Mouse (Mus musculus) embryo, embryonic 11 days (tissue): ENCODE measurements at regions not wholly inside any gene's neighbourhood (a gene's known extent, or its start where the extent isn't known, plus 50 kb on each side); places are given as distances from the start of the nearest gene placed in this dataset.

ENCODE experiments used
- DNase-seq: peaks from one replicate; pipeline ENCODE4 v3.0.0-alpha.2; 2015

GRCm38 (mm10) chr5:106044878-106045585 lies 168.7 kb downstream of the Zfp326 start:
- DNase-seq, result no peak

- no peak for DNase-seq
Observed at GRCm38 (mm10) chr5:106038321-106038720, 162.0 kb downstream of the Zfp326 start.

- no peak for DNase-seq
Observed at GRCm38 (mm10) chr5:106036176-106036575, 159.8 kb downstream of the Zfp326 start.

DNA sequence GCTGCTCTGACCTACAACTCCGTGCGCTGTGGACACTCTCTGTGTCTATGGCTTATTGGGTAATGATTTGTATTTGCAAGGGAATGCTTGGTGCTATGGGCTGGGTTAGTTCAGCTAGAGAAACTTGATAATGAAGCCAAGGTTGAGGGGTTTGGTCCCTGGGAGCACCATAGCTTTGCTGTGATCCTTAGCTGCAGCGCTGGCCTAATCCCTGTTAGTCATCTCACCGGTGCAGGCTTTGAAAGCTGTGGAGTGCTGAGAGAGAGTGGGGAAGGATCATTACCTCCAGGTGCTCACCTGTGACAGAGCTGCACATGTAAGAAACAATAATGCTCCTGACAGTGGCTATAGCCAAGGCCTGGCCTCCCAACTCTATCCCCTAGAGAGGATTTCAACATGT lies 156.6 kb downstream of the Zfp326 start:
- DNase-seq, result no peak

- DNase-seq, result no peak
Observed at GRCm38 (mm10) chr5:106026861-106027260, 150.5 kb downstream of the Zfp326 start.

GRCm38 (mm10) chr5:106004292-106004917 lies 128.0 kb downstream of the Zfp326 start:
- DNase-seq, result no peak

GRCm38 (mm10) chr5:106003321-106004291 lies 127.2 kb downstream of the Zfp326 start:
- peak; percentile 14 for DNase-seq

DNA sequence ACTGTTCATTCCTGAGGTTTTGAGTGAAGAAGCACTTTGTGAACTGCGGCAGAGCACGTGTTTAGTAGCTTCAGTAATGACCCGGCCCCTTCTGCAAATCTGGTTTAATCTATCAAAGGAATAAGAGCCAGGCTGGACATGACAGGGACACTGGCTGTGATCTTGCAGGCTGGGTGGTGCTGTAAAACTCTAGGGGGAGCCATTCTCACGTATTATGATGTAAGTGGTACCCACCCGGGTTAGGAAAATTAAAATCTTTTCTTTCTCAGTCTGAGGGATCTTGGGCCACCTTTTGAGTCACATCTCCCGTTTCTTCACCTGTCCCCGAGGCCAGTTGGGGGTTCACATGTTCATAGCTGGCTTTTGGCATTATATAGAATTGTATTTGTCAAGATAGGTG lies 126.0 kb downstream of the Zfp326 start:
- DNase-seq, result peak; percentile 73

DNA sequence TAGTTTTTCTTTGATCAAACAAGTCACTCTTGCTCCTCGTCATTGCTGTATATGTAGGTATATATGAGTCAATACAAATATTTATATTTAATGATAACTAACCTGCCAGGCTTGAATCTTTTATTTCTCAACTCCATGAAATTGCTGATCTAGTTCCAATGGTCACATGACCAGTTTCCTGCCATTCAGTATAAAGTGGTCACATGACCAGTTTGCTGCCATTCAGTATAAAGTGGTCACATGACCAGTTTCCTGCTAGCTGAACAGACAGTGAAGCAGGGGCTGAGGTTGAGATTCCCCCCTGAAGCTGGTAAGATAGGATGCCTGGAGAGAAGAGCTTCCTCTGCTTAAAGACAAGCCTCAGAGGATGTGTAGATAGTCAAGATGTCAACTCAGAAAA lies 117.9 kb downstream of the Zfp326 start:
- DNase-seq, result no peak

GRCm38 (mm10) chr5:105993066-105993760 lies 116.8 kb downstream of the Zfp326 start:
- no peak for DNase-seq

DNA sequence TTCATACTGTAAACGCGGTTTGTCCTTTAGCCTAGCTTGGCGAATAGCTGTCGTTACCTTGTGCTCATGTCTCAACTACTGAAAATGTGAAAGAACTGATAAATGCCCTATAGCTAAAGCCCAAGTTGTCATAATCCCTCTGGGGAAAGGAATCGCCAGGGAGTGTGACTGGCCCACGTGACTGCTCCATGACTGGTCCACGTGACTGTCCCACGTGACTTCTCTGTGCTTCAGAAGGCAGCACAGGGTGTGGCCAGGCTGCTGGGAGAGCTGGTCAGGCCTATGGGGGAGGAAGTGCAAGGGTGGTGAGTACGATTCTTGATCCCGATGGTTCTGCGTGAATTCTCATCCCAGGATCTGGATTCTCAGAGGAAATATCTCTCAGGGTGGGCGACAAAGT lies 114.4 kb downstream of the Zfp326 start:
- DNase-seq, result no peak

DNA sequence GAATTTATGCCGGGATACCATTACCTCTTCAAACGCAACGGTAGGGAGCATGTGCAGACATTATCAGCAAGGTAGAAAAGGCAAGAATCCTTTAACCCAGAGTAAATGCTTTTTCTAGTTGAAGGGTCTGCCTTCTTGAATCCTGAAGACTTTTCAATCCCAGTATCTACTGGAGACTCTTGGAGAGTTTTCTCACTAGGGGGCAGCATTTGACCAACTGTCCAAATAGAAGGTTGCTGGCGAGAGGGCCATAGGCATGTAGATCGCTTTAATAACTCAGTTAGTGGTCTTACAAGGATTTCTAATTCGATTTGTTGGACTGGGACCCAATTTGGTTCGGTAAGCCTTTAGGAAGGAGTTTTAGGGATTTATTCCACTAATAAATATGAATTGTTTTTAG lies 110.0 kb downstream of the Zfp326 start:
- peak; percentile 83 for DNase-seq

GRCm38 (mm10) chr5:105983131-105983530 lies 106.8 kb downstream of the Zfp326 start:
- no peak for DNase-seq

DNA sequence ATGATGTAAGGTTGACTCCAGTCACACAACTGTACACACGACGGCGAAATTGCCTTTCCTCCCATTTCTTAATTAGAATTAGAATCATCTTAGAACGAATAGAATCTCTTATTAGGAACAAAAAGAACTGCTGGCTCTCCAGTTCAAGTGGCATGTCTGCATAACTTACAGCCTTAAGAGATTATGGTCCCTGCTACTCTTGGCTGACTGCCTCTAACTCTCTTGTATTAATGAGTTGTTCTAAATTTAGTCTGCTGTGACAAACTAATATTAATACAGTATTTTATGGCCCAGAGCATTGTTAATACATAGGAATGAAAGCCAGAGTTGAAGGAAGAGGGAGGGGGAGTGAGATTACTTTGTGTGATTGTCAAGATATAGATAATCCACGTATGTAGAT lies 100.4 kb downstream of the Zfp326 start:
- DNase-seq, result no peak

GRCm38 (mm10) chr5:105976076-105976475 lies 99.7 kb downstream of the Zfp326 start:
- DNase-seq, result no peak

- DNase-seq, result peak; percentile 44
Observed at GRCm38 (mm10) chr5:105975275-105976011, 99.1 kb downstream of the Zfp326 start.

DNA sequence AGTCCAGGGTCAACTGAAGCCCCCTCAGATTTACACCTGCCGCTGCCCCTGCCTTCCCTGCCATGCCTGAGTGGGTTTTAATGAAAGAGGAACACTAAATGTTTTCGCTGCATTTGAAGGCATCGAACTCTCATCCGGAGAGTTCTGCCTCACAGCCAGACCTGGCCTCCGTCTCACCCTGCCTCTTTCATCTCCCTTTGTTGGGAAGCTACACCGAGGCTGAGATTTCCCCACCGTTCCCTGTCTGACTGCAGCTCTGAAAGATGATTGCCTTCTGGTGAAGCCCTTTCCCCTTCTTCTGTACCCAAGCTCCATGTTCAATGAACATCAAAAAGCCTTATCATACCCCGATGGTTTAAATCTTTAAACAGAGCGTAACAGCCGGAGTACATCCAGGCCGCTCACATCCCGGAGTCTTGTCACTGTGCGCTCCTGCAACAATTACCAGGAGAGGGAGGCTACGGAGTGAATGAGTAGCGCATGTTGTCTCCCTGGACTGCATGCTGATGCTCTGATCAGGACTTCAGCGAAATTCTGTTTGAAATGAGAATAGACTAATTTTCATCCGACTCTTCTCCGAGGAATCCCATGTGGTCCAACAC lies 98.3 kb downstream of the Zfp326 start:
- no peak for DNase-seq
